Mouse (Mus musculus): Measurements from ENCODE around the gene Lilr4b. TPM values are rescaled to one million over a fixed set of nuclear protein-coding genes. Genes with fewer than 3 reads are reported as not detected.
"Not testable (repeated sequence)": the region's sequence is repeated elsewhere in the genome, so short reads cannot be mapped to it uniquely, and the experiment has no call there.

The Lilr4b gene
- polyA plus RNA-seq, 1 experiment from 2014 or later: 1.5 TPM

DNA sequence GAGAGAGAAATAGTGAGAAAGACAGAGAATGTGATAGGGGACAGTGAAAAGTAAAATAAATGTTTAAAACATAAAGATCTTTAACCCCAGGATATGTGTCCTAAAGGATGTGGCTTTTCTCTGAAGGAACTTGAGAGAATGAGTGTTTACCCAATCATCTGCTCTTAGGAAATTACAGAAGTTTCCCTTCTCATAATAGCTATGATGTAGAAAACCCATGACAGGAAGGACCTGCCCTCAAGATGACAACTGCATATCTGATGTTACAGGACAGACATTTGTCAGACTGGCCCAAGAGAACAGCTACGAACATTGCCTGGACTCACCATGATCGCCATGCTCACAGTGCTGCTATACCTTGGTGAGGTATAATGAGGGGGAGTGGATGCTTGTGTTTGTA, 10.3 kb downstream of the Lilr4b start, which contains the start of gene Lilrb4a:
TSS of gene Lilrb4a (plus strand) at position 266 of the 400 bp plus-strand sequence.
- H3K4me1 ChIP-seq (ENCODE audit: control insufficient read depth, low read depth, low read length); H3K4me2 ChIP-seq (ENCODE audit: low read depth, low read length); H3K4me3 ChIP-seq (ENCODE audit: low read depth, low read length); H3K36me3 ChIP-seq (ENCODE audit: control insufficient read depth, insufficient read depth); ATAC-seq (ENCODE audit: low read depth); H3K27ac ChIP-seq (ENCODE audit: low read length); H3K9me3 ChIP-seq (replicated peaks; ENCODE audit: control insufficient read depth, low read length); H3K27me3 ChIP-seq (ENCODE audit: control insufficient read depth, insufficient read depth, low read depth, low read length); H3K9ac ChIP-seq (ENCODE audit: low read depth, low read length): not testable (repeated sequence)
- no CpG with 5 or more reads among the region's 2 CpGs for whole genome bisulfite sequencing (ENCODE audit: insufficient replicate concordance)

DNA sequence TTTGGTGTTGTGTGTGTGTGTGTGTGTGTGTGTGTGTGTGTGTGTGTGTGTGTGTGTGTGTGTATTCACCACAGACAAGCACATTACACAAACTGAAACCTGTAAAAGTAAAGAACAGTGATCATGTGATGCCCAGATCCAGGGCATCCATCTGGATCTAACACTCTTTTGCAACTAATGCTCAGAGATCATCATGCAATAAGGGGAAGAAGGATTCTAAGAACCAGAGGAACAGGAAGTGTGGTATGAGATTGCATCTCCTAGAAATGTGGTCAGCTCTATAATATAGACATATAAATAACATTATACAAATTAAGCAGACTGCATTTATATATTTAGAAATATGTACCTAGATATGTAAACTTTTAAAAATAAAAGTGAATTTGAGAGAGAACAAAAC, 39.6 kb downstream of the Lilr4b start:
- ATAC-seq (ENCODE audit: low read depth): no peak
- Histone ChIP-seq H3K27ac (ENCODE audit: low read length) (no peak overlapping the region), H3K36me3 (ENCODE audit: control insufficient read depth, insufficient read depth) (no peaks in the 10 kb centered on the region), H3K4me1 (ENCODE audit: control insufficient read depth, low read depth, low read length) (no peaks in the 10 kb centered on the region), H3K9me3 (replicated peaks; ENCODE audit: control insufficient read depth, low read length) (no peaks in the 10 kb centered on the region), H3K4me3 (ENCODE audit: low read depth, low read length) (no peak overlapping the region), H3K9ac (ENCODE audit: low read depth, low read length) (no peak overlapping the region), H3K4me2 (ENCODE audit: low read depth, low read length) (no peak overlapping the region), H3K27me3 (ENCODE audit: control insufficient read depth, insufficient read depth, low read depth, low read length) (no peaks in the 10 kb centered on the region)

DNA sequence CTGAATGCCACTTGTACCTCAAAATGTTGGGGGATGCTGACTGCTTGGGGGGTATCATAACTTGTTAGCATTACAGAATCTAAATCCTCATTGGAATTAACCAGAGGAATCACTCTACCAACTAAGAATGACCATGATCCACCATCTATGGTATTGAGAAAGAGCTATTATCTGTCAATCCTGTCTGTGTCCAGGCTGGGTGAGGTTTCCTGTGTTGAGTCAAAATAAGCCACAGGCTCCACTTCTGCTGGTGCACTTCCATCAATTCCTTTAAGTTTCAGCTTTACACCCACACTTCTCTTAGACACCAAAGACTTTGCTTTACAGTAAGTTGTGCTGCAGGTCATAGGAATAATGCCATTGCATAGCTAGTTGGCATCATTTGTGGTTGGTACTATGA, 41.0 kb downstream of the Lilr4b start:
- Histone ChIP-seq H3K4me1 (ENCODE audit: control insufficient read depth, low read depth, low read length) (no peaks in the 10 kb centered on the region), H3K27me3 (ENCODE audit: control insufficient read depth, insufficient read depth, low read depth, low read length) (no peaks in the 10 kb centered on the region), H3K27ac (ENCODE audit: low read length) (no peak overlapping the region), H3K4me2 (ENCODE audit: low read depth, low read length) (no peak overlapping the region), H3K4me3 (ENCODE audit: low read depth, low read length) (no peak overlapping the region), H3K36me3 (ENCODE audit: control insufficient read depth, insufficient read depth) (no peaks in the 10 kb centered on the region), H3K9me3 (replicated peaks; ENCODE audit: control insufficient read depth, low read length) (no peaks in the 10 kb centered on the region), H3K9ac (ENCODE audit: low read depth, low read length) (no peak overlapping the region)
- ATAC-seq (ENCODE audit: low read depth): no peak

GRCm38 (mm10) chr10:51526090-51526489, 45.7 kb downstream of the Lilr4b start:
- no peaks in the 10 kb centered on the region; the same call in 1 of the 2 replicates for H3K4me1 ChIP-seq (ENCODE audit: control insufficient read depth, low read depth, low read length)
- peak; percentile 48; the same call in 1 of the 2 replicates for ATAC-seq (ENCODE audit: low read depth)
- H3K27ac ChIP-seq (ENCODE audit: low read length): no peak overlapping the region
- H3K4me2 ChIP-seq (ENCODE audit: low read depth, low read length): no peak overlapping the region
- no peaks in the 10 kb centered on the region for H3K36me3 ChIP-seq (ENCODE audit: control insufficient read depth, insufficient read depth)
- H3K4me3 ChIP-seq (ENCODE audit: low read depth, low read length): no peak overlapping the region
- 44% methylated on average over 7 of the region's 7 CpGs for WGBS (ENCODE audit: insufficient replicate concordance)
- no peak overlapping the region for H3K9ac ChIP-seq (ENCODE audit: low read depth, low read length)
- no peaks in the 10 kb centered on the region for H3K9me3 ChIP-seq (replicated peaks; ENCODE audit: control insufficient read depth, low read length)
- H3K27me3 ChIP-seq (ENCODE audit: control insufficient read depth, insufficient read depth, low read depth, low read length): no peaks in the 10 kb centered on the region

- H3K36me3 ChIP-seq (ENCODE audit: control insufficient read depth, insufficient read depth): no peaks in the 10 kb centered on the region
- whole genome bisulfite sequencing (ENCODE audit: insufficient replicate concordance): 54% methylated on average over 4 of the region's 4 CpGs
- H3K9ac ChIP-seq (ENCODE audit: low read depth, low read length): no peak overlapping the region
- H3K27ac ChIP-seq (ENCODE audit: low read length): no peak overlapping the region
- H3K27me3 ChIP-seq (ENCODE audit: control insufficient read depth, insufficient read depth, low read depth, low read length): no peaks in the 10 kb centered on the region
- no peak for ATAC-seq (ENCODE audit: low read depth)
- H3K4me2 ChIP-seq (ENCODE audit: low read depth, low read length): no peak overlapping the region
- no peaks in the 10 kb centered on the region; the same call in 1 of the 2 replicates for H3K4me1 ChIP-seq (ENCODE audit: control insufficient read depth, low read depth, low read length)
- no peak overlapping the region for H3K4me3 ChIP-seq (ENCODE audit: low read depth, low read length)
- H3K9me3 ChIP-seq (replicated peaks; ENCODE audit: control insufficient read depth, low read length): no peaks in the 10 kb centered on the region
Observed at GRCm38 (mm10) chr10:51526633-51527032, 46.2 kb downstream of the Lilr4b start.

DNA sequence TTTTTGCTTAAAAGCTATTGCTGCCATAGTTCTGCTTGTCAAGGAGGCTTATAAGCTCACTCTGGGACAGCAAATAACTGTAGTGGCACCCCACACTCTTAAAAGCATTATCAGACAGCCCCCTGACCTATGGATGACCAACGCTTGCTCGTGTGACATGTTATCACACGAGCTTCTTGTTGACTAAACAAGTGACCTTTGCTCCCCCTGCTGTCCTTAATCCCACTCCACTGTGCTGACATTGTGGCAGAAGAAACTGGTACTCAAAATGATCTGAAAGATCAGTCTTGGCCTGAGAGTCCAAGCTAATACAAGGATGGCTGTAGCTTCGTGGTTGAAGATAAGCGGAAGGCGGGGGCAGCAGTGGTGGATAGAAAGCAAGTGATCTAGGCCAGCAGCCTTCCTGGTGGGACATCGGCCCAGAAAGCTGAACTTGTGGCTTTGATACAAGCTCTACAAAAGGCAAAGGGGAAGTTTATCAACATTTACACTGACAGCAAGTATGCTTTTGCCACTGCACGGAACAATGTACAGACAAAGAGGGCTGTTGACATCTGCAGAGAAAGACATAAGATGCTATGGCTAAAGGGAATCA, 48.5 kb downstream of the Lilr4b start:
- H3K9ac ChIP-seq (ENCODE audit: low read depth, low read length): no peak overlapping the region
- no peaks in the 10 kb centered on the region for H3K27me3 ChIP-seq (ENCODE audit: control insufficient read depth, insufficient read depth, low read depth, low read length)
- no peaks in the 10 kb centered on the region for H3K9me3 ChIP-seq (replicated peaks; ENCODE audit: control insufficient read depth, low read length)
- H3K4me2 ChIP-seq (ENCODE audit: low read depth, low read length): no peak overlapping the region
- WGBS (ENCODE audit: insufficient replicate concordance): 12% methylated on average over 8 of the region's 8 CpGs
- no peak overlapping the region for H3K27ac ChIP-seq (ENCODE audit: low read length)
- H3K4me1 ChIP-seq (ENCODE audit: control insufficient read depth, low read depth, low read length): no peaks in the 10 kb centered on the region; the same call in 1 of the 2 replicates
- H3K36me3 ChIP-seq (ENCODE audit: control insufficient read depth, insufficient read depth): no peaks in the 10 kb centered on the region
- no peak overlapping the region for H3K4me3 ChIP-seq (ENCODE audit: low read depth, low read length)
- ATAC-seq (ENCODE audit: low read depth): no peak

DNA sequence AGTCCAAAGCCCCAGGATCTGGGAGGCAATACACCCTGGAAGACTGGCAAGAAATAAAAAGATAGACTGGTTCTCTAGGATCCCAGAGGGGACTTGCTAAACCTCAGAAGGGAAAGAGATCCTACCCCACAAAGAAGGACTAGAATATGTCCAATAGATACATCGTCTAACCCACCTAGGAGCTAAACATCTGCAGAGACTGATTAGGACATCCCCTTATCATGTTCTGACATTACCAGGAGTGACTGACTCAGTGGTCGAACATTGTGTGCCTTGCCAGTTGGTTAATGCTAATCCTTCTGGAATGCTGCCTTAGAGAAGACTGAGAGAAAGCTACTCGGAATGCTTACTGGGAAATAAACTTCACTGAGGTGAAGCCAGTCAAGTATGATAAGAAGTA, 49.1 kb downstream of the Lilr4b start:
- ATAC-seq (ENCODE audit: low read depth): no peak
- Histone ChIP-seq H3K27me3 (ENCODE audit: control insufficient read depth, insufficient read depth, low read depth, low read length) (no peaks in the 10 kb centered on the region), H3K4me3 (ENCODE audit: low read depth, low read length) (no peak overlapping the region), H3K9ac (ENCODE audit: low read depth, low read length) (no peak overlapping the region), H3K27ac (ENCODE audit: low read length) (no peak overlapping the region), H3K36me3 (ENCODE audit: control insufficient read depth, insufficient read depth) (no peaks in the 10 kb centered on the region), H3K9me3 (replicated peaks; ENCODE audit: control insufficient read depth, low read length) (no peaks in the 10 kb centered on the region), H3K4me1 (ENCODE audit: control insufficient read depth, low read depth, low read length) (no peaks in the 10 kb centered on the region; the same call in 1 of the 2 replicates), H3K4me2 (ENCODE audit: low read depth, low read length) (no peak overlapping the region)
- 18% methylated on average over 3 of the region's 3 CpGs for WGBS (ENCODE audit: insufficient replicate concordance)

GRCm38 (mm10) chr10:51530813-51531212, 50.4 kb downstream of the Lilr4b start:
- no peak overlapping the region for H3K27ac ChIP-seq (ENCODE audit: low read length)
- H3K9ac ChIP-seq (ENCODE audit: low read depth, low read length): no peak overlapping the region
- ATAC-seq (ENCODE audit: low read depth): peak; percentile 30; the same call in 1 of the 2 replicates
- no peaks in the 10 kb centered on the region for H3K36me3 ChIP-seq (ENCODE audit: control insufficient read depth, insufficient read depth)
- H3K27me3 ChIP-seq (ENCODE audit: control insufficient read depth, insufficient read depth, low read depth, low read length): no peaks in the 10 kb centered on the region
- WGBS (ENCODE audit: insufficient replicate concordance): 63% methylated on average over 7 of the region's 7 CpGs
- H3K9me3 ChIP-seq (replicated peaks; ENCODE audit: control insufficient read depth, low read length): no peaks in the 10 kb centered on the region
- no peak overlapping the region for H3K4me2 ChIP-seq (ENCODE audit: low read depth, low read length)
- no peaks in the 10 kb centered on the region; the same call in 1 of the 2 replicates for H3K4me1 ChIP-seq (ENCODE audit: control insufficient read depth, low read depth, low read length)
- H3K4me3 ChIP-seq (ENCODE audit: low read depth, low read length): no peak overlapping the region

All from liver, embryonic 16.5 days (tissue).